Mouse (Mus musculus): ENCODE results near the gene Kif17.

- TF ChIP-seq FLI1 (IDR thresholded peaks at IDR 0.05; ENCODE audit: low read length) (no peak), GATA1 (IDR thresholded peaks at IDR 0.05; ENCODE audit: borderline replicate concordance, low read length) (no peak)
Observed at GRCm38 (mm10) chr4:138323753-138324152, 73.5 kb downstream of the Kif17 start.

Measured in megakaryocyte, embryonic 14.5 days (primary cell).